Mouse (Mus musculus) gastrocnemius, postnatal 36 days (tissue): ENCODE results near the gene Lgi1. TPM values are rescaled to one million over a fixed set of nuclear protein-coding genes. Genes with fewer than 3 reads are reported as not detected.
A peak's percentile ranks its signal among the peaks of the same experiment; 100 is the strongest.

ENCODE experiments used
- DNase-seq, 2 experiments: peaks; one replicate each; pipeline ENCODE4 v3.0.0; 2022
- intact Hi-C: fragments of 180-260 bp; cut with DNase I; formaldehyde crosslinking; loops from one replicate; pipeline ENCODE4 v1.15.1; 2025
- long read RNA-seq, 2 experiments: library from polyadenylated mRNA; stranded (forward); transcript quantifications; one replicate each; pipeline ENCODE4 v2.0.0; 2021
- total RNA-seq, 2 experiments: library from RNA; stranded (reverse); gene quantifications; 2 replicates each; pipeline ENCODE4 v1.2.3; 2021

The Lgi1 gene
- total RNA-seq, result 1 to 10 TPM; 1.5 to 3.1 TPM
- long read RNA-seq, experiment 1, full-length matches to known transcripts, result 2 of 3 reads
- long read RNA-seq, experiment 1, partial matches to known transcripts, result 0 of 3 reads
- long read RNA-seq, experiment 1, other reads (novel, unspliced or antisense), result 1 of 3 reads
- long read RNA-seq, experiment 2, full-length matches to known transcripts, result 2 of 2 reads
- long read RNA-seq, experiment 2, partial matches to known transcripts, result 0 of 2 reads
- long read RNA-seq, experiment 2, other reads (novel, unspliced or antisense), result 0 of 2 reads

- intact Hi-C loops, result no loop called here
- no peak for DNase-seq
Observed at GRCm38 (mm10) chr19:38264505-38265500, at the start of gene Lgi1. Lgi1 (plus strand) TSS chr19:38264536.

GRCm38 (mm10) chr19:38217696-38218095 lies 46.6 kb upstream of the Lgi1 start:
- intact Hi-C loops, result no loop called here
- DNase-seq, result no peak

GRCm38 (mm10) chr19:38223356-38223904 lies 40.9 kb upstream of the Lgi1 start:
- DNase-seq, result no peak
- intact Hi-C loops, result loop anchor here (10.0 kb wide), 1 partner anchor 591 kb away; the partner anchor contains the start of gene Noc3l

GRCm38 (mm10) chr19:38223905-38224684 lies 40.2 kb upstream of the Lgi1 start, which contains the start of gene Fra10ac1:
Fra10ac1 (minus strand) TSS chr19:38224156.
- DNase-seq, result peak; percentile 87 to 88
- intact Hi-C loops, result loop anchor here (10.0 kb wide), 1 partner anchor 591 kb away; the partner anchor contains the start of gene Noc3l

- intact Hi-C loops, result loop anchor here (10.0 kb wide), 1 partner anchor 590 kb away; the partner anchor contains the start of gene Noc3l
- DNase-seq, result no peak
Observed at GRCm38 (mm10) chr19:38224685-38225060, 39.7 kb upstream of the Lgi1 start.

- no peak for DNase-seq
- intact Hi-C loops, result loop anchor here (10.0 kb wide), 1 partner anchor 586 kb away; the partner anchor contains the start of gene Noc3l
Observed at GRCm38 (mm10) chr19:38228699-38229098, 35.6 kb upstream of the Lgi1 start.

GRCm38 (mm10) chr19:38232087-38232486 lies 32.2 kb upstream of the Lgi1 start:
- intact Hi-C loops, result no loop called here
- no peak for DNase-seq

- no peak for DNase-seq
- intact Hi-C loops, result no loop called here
Observed at GRCm38 (mm10) chr19:38232516-38232915, 31.8 kb upstream of the Lgi1 start.

GRCm38 (mm10) chr19:38236526-38236925 lies 27.8 kb upstream of the Lgi1 start:
- intact Hi-C loops, result no loop called here
- no peak for DNase-seq

GRCm38 (mm10) chr19:38237834-38238212 lies 26.5 kb upstream of the Lgi1 start:
- DNase-seq, result no peak
- intact Hi-C loops, result no loop called here

GRCm38 (mm10) chr19:38238213-38238951 lies 26.0 kb upstream of the Lgi1 start:
- no peak for DNase-seq
- intact Hi-C loops, result no loop called here

GRCm38 (mm10) chr19:38242314-38242852 lies 22.0 kb upstream of the Lgi1 start:
- intact Hi-C loops, result no loop called here
- DNase-seq, result no peak

- DNase-seq, result no peak
- intact Hi-C loops, result no loop called here
Observed at GRCm38 (mm10) chr19:38244748-38245147, 19.6 kb upstream of the Lgi1 start.

GRCm38 (mm10) chr19:38245361-38246176 lies 18.8 kb upstream of the Lgi1 start:
- intact Hi-C loops, result no loop called here
- no peak for DNase-seq

- no peak for DNase-seq
- intact Hi-C loops, result no loop called here
Observed at GRCm38 (mm10) chr19:38246177-38246622, 18.1 kb upstream of the Lgi1 start.

GRCm38 (mm10) chr19:38249627-38250026 lies 14.7 kb upstream of the Lgi1 start:
- no peak for DNase-seq
- intact Hi-C loops, result loop anchor here (5.0 kb wide), 1 partner anchor 103 kb away; no protein-coding TSS in a partner anchor

GRCm38 (mm10) chr19:38253796-38254195 lies 10.5 kb upstream of the Lgi1 start:
- intact Hi-C loops, result loop anchor here (5.0 kb wide), 1 partner anchor 99 kb away; no protein-coding TSS in a partner anchor
- DNase-seq, result peak in 1 of 2 experiments; percentile 36

- DNase-seq, result no peak
- intact Hi-C loops, result no loop called here
Observed at GRCm38 (mm10) chr19:38258651-38259065, 5.7 kb upstream of the Lgi1 start.
